Mouse (Mus musculus): ENCODE data around the gene Rimbp2. TPM values are rescaled to one million over a fixed set of nuclear protein-coding genes. Genes with fewer than 3 reads are reported as not detected.
A peak's percentile ranks its signal among the peaks of the same experiment; 100 is the strongest.

The Rimbp2 gene
- polyA plus RNA-seq, 1 experiment from 2014 or later, result 0.98 TPM

DNA sequence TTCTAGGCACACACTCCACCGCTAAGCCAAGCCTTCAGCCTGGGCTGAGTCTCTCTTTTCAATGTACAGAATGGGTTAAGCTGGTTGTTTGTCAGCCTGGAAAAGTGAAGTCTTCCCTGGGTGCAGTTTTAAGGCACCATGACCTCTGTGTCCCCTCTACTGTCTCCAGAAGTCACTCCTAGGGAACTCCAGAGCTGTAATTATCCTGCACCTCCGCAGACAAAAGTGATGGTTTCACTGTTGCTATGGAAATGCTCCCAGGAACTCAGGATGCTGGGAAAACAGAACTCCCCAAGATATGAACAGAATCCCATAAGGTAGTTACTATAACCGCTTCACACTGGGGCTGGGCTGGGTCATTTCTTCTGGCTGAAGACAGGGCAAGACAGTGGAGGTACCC is 130.4 kb downstream of the Rimbp2 start:
- Histone ChIP-seq H3K4me1 (replicated peaks) (no peaks in the 10 kb centered on the region), H3K9ac (no peak overlapping the region), H3K27me3 (replicated peaks) (no peaks in the 10 kb centered on the region), H3K4me2 (replicated peaks) (no peak overlapping the region), H3K9me3 (no peaks in the 10 kb centered on the region), H3K36me3 (no peaks in the 10 kb centered on the region), H3K27ac (no peak overlapping the region), H3K4me3 (replicated peaks) (no peak overlapping the region)
- ATAC-seq, result no peak
- WGBS, result 78% methylated on average over 3 of the region's 3 CpGs

DNA sequence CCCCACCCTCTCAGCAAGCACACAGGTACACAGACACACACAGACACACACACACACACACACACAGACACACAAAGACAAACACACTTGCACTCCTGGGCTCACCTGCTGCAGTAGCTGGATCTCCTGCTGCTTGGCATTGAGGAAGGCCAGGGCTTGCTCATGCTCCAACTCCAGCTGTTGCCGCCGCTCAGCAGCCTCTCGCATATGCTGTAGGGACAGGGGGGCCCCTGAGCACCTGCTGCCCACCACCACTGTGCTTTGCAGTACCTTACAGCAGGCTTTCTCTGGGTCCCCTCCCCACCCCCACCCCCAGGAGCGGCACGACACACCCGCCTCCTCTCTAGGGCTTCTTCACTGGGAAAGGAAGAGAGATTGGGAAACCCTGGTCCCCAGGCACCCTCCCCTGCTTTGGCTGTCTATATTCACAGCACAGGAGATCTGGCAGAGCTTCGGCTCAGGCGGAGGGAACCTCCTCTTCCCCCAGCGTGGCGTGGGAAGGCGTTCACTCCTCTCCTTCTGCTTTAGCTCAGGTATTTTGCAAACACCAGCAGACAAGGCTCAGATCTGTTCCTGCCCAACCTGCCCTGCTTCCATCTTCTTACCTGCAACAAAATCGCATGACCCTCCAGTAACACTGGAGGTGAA is 133.5 kb downstream of the Rimbp2 start:
- no peaks in the 10 kb centered on the region for H3K4me1 ChIP-seq (replicated peaks)
- no peak overlapping the region for H3K4me2 ChIP-seq (replicated peaks)
- 49% methylated on average over 12 of the region's 12 CpGs for WGBS

DNA sequence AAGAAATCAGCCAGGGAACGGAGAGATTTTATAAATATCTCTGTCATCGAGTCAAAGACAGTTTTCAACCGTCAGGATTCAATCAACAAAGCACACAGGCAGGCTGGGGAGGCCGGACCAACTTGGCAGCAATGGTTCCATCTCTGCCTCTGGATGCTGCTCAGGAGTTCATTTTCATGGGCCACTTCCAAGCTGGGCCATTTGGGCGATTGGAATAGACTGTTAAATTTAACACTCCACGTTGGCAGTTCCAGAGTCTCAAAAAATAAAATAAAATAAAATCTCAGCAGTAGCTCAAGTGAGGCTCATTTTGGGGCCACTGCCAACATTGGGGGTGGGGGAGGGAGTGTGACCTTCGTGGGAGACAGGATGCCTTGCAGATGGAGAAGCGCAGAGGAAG is 137.7 kb downstream of the Rimbp2 start:
- ATAC-seq, result no peak
- H3K27me3 ChIP-seq (replicated peaks), result no peaks in the 10 kb centered on the region
- H3K36me3 ChIP-seq, result no peaks in the 10 kb centered on the region
- H3K9me3 ChIP-seq, result no peaks in the 10 kb centered on the region
- no peaks in the 10 kb centered on the region for H3K4me1 ChIP-seq (replicated peaks)
- no peak overlapping the region for H3K4me3 ChIP-seq (replicated peaks)
- no peak overlapping the region for H3K4me2 ChIP-seq (replicated peaks)
- H3K9ac ChIP-seq, result no peak overlapping the region
- 77% methylated on average over 8 of the region's 8 CpGs for WGBS
- H3K27ac ChIP-seq, result no peak overlapping the region

More for the DNA sequence above, 133.5 kb downstream of the Rimbp2 start:
- no peak overlapping the region for H3K27ac ChIP-seq
- no peaks in the 10 kb centered on the region for H3K9me3 ChIP-seq
- H3K27me3 ChIP-seq (replicated peaks), result no peaks in the 10 kb centered on the region
- H3K36me3 ChIP-seq, result no peaks in the 10 kb centered on the region
- ATAC-seq, result no peak
- no peak overlapping the region for H3K4me3 ChIP-seq (replicated peaks)
- H3K9ac ChIP-seq, result no peak overlapping the region

GRCm38 (mm10) chr5:128815078-128815477 is 138.2 kb downstream of the Rimbp2 start:
- peak; percentile 55 for ATAC-seq
- 69% methylated on average over 6 of the region's 6 CpGs for WGBS
- H3K27me3 ChIP-seq (replicated peaks), result no peaks in the 10 kb centered on the region

DNA sequence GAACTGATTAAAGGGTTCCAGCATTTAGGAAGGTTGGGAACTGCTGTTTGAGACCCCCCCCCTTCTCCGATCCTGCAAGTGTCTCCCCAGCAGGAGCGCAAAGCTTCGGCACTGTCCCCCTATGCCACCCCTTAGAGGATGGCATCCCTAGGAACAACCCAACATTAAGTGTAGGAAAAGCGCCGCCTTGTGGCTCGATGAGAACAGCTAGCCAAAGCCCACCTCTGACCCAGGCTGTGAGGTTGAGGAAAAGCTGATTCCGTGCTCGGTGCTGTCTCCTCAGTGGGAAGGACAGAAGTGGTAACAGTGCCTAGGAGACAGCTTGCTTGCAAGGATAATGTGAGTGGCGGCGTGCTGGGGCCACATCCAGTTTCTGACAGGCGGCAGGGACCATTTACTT is 140.2 kb downstream of the Rimbp2 start:
- Histone ChIP-seq H3K9ac (no peak overlapping the region), H3K4me2 (replicated peaks) (peak overlapping the region; percentile 30; the same call in 1 of the 2 replicates), H3K36me3 (no peaks in the 10 kb centered on the region), H3K9me3 (no peaks in the 10 kb centered on the region), H3K4me1 (replicated peaks) (no peaks in the 10 kb centered on the region), H3K27ac (no peak overlapping the region), H3K27me3 (replicated peaks) (no peaks in the 10 kb centered on the region), H3K4me3 (replicated peaks) (no peak overlapping the region)
- WGBS, result 22% methylated on average over 11 of the region's 11 CpGs
- no peak for ATAC-seq

More at GRCm38 (mm10) chr5:128815078-128815477, 138.2 kb downstream of the Rimbp2 start:
- no peak overlapping the region for H3K27ac ChIP-seq
- no peaks in the 10 kb centered on the region for H3K4me1 ChIP-seq (replicated peaks)
- H3K9me3 ChIP-seq, result no peaks in the 10 kb centered on the region
- H3K4me2 ChIP-seq (replicated peaks), result no peak overlapping the region
- H3K36me3 ChIP-seq, result no peaks in the 10 kb centered on the region
- no peak overlapping the region for H3K4me3 ChIP-seq (replicated peaks)
- no peak overlapping the region for H3K9ac ChIP-seq

- H3K9me3 ChIP-seq, result no peaks in the 10 kb centered on the region
- no peak overlapping the region for H3K27ac ChIP-seq
- H3K27me3 ChIP-seq (replicated peaks), result no peaks in the 10 kb centered on the region
- 75% methylated on average over 6 of the region's 6 CpGs for WGBS
- no peaks in the 10 kb centered on the region for H3K4me1 ChIP-seq (replicated peaks)
- H3K9ac ChIP-seq, result no peak overlapping the region
- H3K4me3 ChIP-seq (replicated peaks), result no peak overlapping the region
- no peak overlapping the region for H3K4me2 ChIP-seq (replicated peaks)
- no peaks in the 10 kb centered on the region for H3K36me3 ChIP-seq
- no peak for ATAC-seq
Measured at GRCm38 (mm10) chr5:128811431-128811830, 141.9 kb downstream of the Rimbp2 start.

DNA sequence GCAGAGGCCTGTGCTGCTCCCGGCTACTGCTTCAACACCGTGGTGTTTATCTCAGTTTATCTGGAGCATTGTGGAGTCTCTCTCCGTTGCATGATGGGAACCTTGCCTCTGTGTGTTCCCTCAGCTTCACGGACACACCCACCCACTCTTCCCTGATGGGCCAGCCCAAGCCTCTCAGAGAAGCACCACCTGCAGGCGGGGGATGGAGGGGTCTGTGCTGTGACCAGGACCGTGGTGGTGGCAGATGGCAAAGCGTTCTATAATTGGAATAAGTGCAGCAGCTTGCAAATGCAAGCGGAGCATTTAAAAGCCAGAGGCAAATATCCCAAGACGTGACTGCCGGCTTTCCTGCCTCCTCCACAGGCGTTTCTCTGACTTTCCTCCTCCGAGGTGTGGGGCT is 143.3 kb downstream of the Rimbp2 start:
- WGBS, result 56% methylated on average over 12 of the region's 12 CpGs
- ATAC-seq, result no peak
- Histone ChIP-seq H3K9me3 (no peaks in the 10 kb centered on the region), H3K4me3 (replicated peaks) (no peak overlapping the region), H3K9ac (no peak overlapping the region), H3K36me3 (no peaks in the 10 kb centered on the region), H3K27ac (no peak overlapping the region), H3K4me2 (replicated peaks) (no peak overlapping the region), H3K4me1 (replicated peaks) (no peaks in the 10 kb centered on the region), H3K27me3 (replicated peaks) (no peaks in the 10 kb centered on the region)

- H3K9me3 ChIP-seq, result no peaks in the 10 kb centered on the region
Measured at GRCm38 (mm10) chr5:128809406-128809805, 143.9 kb downstream of the Rimbp2 start.

GRCm38 (mm10) chr5:128808547-128809182 is 144.6 kb downstream of the Rimbp2 start:
- no peak overlapping the region for H3K4me2 ChIP-seq (replicated peaks)
- no peaks in the 10 kb centered on the region for H3K36me3 ChIP-seq
- ATAC-seq, result no peak
- no peak overlapping the region for H3K27ac ChIP-seq
- H3K4me3 ChIP-seq (replicated peaks), result no peak overlapping the region
- H3K27me3 ChIP-seq (replicated peaks), result no peaks in the 10 kb centered on the region
- no peak overlapping the region for H3K9ac ChIP-seq
- H3K9me3 ChIP-seq, result no peaks in the 10 kb centered on the region
- H3K4me1 ChIP-seq (replicated peaks), result no peaks in the 10 kb centered on the region
- 58% methylated on average over 9 of the region's 9 CpGs for WGBS

More at GRCm38 (mm10) chr5:128809406-128809805, 143.9 kb downstream of the Rimbp2 start:
- Histone ChIP-seq H3K27me3 (replicated peaks) (no peaks in the 10 kb centered on the region), H3K36me3 (no peaks in the 10 kb centered on the region), H3K4me2 (replicated peaks) (no peak overlapping the region), H3K4me3 (replicated peaks) (no peak overlapping the region), H3K4me1 (replicated peaks) (no peaks in the 10 kb centered on the region), H3K27ac (no peak overlapping the region), H3K9ac (no peak overlapping the region)
- no peak for ATAC-seq
- WGBS, result 46% methylated on average over 5 of the region's 5 CpGs

- Histone ChIP-seq H3K9me3 (no peaks in the 10 kb centered on the region), H3K4me1 (replicated peaks) (no peaks in the 10 kb centered on the region), H3K9ac (no peak overlapping the region), H3K4me3 (replicated peaks) (no peak overlapping the region), H3K36me3 (no peaks in the 10 kb centered on the region), H3K27me3 (replicated peaks) (no peaks in the 10 kb centered on the region), H3K27ac (no peak overlapping the region), H3K4me2 (replicated peaks) (no peak overlapping the region)
- ATAC-seq, result no peak
- 85% methylated on average over 9 of the region's 9 CpGs for WGBS
Measured at GRCm38 (mm10) chr5:128807408-128807807, 145.9 kb downstream of the Rimbp2 start.

DNA sequence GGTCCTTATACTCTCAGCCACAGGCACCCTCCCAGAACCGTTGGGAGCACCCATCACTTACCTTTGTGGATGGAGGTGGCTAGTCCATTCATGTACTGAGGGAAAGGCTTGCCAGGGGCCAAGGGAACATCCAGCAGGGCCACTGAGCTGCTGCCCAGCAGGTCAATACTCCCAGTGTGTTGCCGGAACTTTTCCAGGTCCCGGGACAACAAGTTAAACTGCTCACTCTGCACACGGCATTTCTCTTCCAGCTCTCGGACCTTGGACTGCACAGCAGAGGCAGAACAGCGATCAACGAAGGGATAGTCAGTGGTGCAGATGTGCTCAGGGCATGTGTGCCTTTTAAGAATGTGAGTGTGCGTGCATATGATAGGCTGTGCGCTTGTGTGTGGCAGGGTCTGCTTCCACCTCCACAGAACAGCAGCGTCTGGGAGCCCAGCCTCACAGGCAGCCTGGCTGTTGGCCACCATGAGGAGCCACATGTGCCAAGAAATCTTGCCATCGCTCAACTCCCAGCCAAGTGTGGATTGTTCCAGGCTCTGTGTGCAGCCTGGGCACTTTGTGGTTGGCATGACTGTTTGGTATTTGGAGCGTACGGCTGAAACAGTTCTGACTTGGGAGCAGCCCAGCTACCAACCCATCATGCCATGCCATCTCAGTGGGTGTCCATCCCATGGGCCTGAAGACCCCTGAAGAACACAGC is 146.8 kb downstream of the Rimbp2 start:
- no peaks in the 10 kb centered on the region for H3K36me3 ChIP-seq
- no peak for ATAC-seq
- WGBS, result 91% methylated on average over 13 of the region's 13 CpGs

DNA sequence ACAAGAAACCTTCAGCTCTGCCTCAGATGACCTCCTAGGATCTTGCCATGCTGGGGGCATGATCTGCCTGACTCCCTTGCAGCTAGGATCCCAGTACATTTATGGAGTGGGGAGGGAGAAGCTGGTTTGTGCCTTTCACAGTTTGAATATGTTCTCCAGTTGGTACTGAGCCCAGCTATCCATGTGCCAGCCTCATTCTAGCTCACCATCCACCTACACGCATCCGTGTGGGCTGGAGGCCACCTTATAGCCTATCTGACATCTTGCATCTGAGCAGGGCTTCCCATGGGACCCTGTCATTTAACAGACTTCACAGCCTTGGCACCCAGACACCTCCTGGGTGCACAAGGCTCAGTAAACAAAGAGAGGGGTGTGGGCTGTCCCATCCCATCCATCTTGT is 148.2 kb downstream of the Rimbp2 start:
- Histone ChIP-seq H3K4me3 (replicated peaks) (no peak overlapping the region), H3K27ac (no peak overlapping the region), H3K9ac (no peak overlapping the region), H3K9me3 (no peaks in the 10 kb centered on the region), H3K4me2 (replicated peaks) (no peak overlapping the region), H3K4me1 (replicated peaks) (no peaks in the 10 kb centered on the region), H3K27me3 (replicated peaks) (no peaks in the 10 kb centered on the region), H3K36me3 (no peaks in the 10 kb centered on the region)
- ATAC-seq, result no peak
- 94% methylated on average over 2 of the region's 2 CpGs for WGBS

More for the DNA sequence above, 146.8 kb downstream of the Rimbp2 start:
- Histone ChIP-seq H3K27ac (no peak overlapping the region), H3K4me1 (replicated peaks) (no peaks in the 10 kb centered on the region), H3K9me3 (no peaks in the 10 kb centered on the region), H3K27me3 (replicated peaks) (no peaks in the 10 kb centered on the region), H3K4me2 (replicated peaks) (no peak overlapping the region), H3K9ac (no peak overlapping the region), H3K4me3 (replicated peaks) (no peak overlapping the region)

Measured in intestine, embryonic 15.5 days (tissue).